In the genomic region with DNA sequence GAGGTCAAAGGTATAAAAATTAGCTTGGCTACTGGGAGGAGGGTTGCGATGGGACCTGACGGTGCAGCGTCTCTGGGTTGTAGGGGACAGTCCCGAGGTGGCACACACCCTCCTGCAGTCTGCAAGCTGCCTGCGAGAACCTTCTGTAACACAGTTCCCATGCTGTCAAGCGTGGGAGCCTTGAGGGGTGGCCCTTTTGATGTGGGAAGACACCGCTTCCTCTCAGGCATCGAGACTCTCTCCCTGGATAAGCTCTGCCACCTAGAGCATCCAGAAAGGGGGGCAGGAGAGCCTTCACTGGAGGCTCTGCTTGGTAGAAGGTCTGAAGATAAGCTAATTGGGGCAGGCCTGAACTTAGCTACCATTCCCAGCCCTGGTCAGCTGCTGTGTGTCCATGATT, we compare ENCODE assay signal across 26 mouse cellular contexts. TPM values are rescaled to one million over a fixed set of nuclear protein-coding genes. Genes with fewer than 3 reads are reported as not detected.
DNase-seq lines count a peak whose midpoint lies in the region; ATAC-seq and TF ChIP-seq lines count a peak whose summit lies in the region.
"Had no signal": no experiment of that assay in that cellular context is flagged by ENCODE, and none has a peak within 500 bp of the region (broad histone marks: within the 10 kb centered on the region; RNA-seq: fewer than 3 reads in every experiment).

No protein-coding gene starts in this region.

- TF ChIP-seq POLR2A in small intestine, adult 2 months (IDR thresholded peaks at IDR 0.05; ENCODE audit: low read depth, low read length) = no peak

- H3K4me2 ChIP-seq in midbrain, embryonic 15.5 days = no peak overlapping the region
- no peak overlapping the region for H3K4me2 ChIP-seq in forebrain, embryonic 12.5 days
- H3K4me2 ChIP-seq: embryonic facial prominence, embryonic 13.5 days; forebrain, embryonic 15.5 days; hindbrain, embryonic 14.5 days; kidney, embryonic 15.5 days; limb, embryonic 12.5 days; liver, embryonic 12.5 days; midbrain, embryonic 11.5 days had no signal

- peaks cover 4% of the 10 kb centered on the region for H3K27me3 ChIP-seq in small intestine, adult 2 months (ENCODE audit: control insufficient read depth, insufficient read depth, low read length)
- H3K27me3 ChIP-seq in midbrain, embryonic 15.5 days (replicated peaks) = 0 out of 2 replicates have a peak, but pooled peaks cover 9% of the 10 kb centered on the region
- H3K27me3 ChIP-seq in forebrain, embryonic 12.5 days = peaks cover 57% of the 10 kb centered on the region
- peaks cover 72% of the 10 kb centered on the region for H3K27me3 ChIP-seq in hindbrain, embryonic 10.5 days (ENCODE audit: insufficient read depth, poor library complexity, severe bottlenecking)
- H3K27me3 ChIP-seq: forebrain, embryonic 15.5 days had no signal

- no peak overlapping the region for H3K4me3 ChIP-seq in small intestine, adult 2 months (ENCODE audit: low read depth, low read length)
- H3K4me3 ChIP-seq in midbrain, embryonic 15.5 days = no peak overlapping the region
- H3K4me3 ChIP-seq in forebrain, embryonic 12.5 days (replicated peaks) = no peak overlapping the region
- H3K4me3 ChIP-seq in hindbrain, embryonic 10.5 days = no peak overlapping the region
- H3K4me3 ChIP-seq: embryonic facial prominence, embryonic 13.5 days; forebrain, embryonic 15.5 days; heart, embryonic 10.5 days; kidney, embryonic 15.5 days; limb, embryonic 12.5 days; liver, embryonic 12.5 days had no signal

- H3K36me3 ChIP-seq in small intestine, adult 2 months (ENCODE audit: control insufficient read depth, insufficient read depth, low read length) = no peaks in the 10 kb centered on the region
- peaks cover 2% of the 10 kb centered on the region; the same call in 1 of the 2 replicates for H3K36me3 ChIP-seq in midbrain, embryonic 15.5 days (replicated peaks)
- H3K36me3 ChIP-seq in forebrain, embryonic 12.5 days (replicated peaks) = 0 out of 2 replicates have a peak, but pooled peaks cover 4% of the 10 kb centered on the region
- H3K36me3 ChIP-seq in hindbrain, embryonic 10.5 days = no peaks in the 10 kb centered on the region
- H3K36me3 ChIP-seq: embryonic facial prominence, embryonic 13.5 days; heart, embryonic 10.5 days; kidney, embryonic 15.5 days; limb, embryonic 12.5 days; liver, embryonic 12.5 days had no signal

- H3K9ac ChIP-seq in midbrain, embryonic 15.5 days = no peak overlapping the region
- no peak overlapping the region for H3K9ac ChIP-seq in forebrain, embryonic 12.5 days
- H3K9ac ChIP-seq: embryonic facial prominence, embryonic 13.5 days; forebrain, embryonic 15.5 days; hindbrain, embryonic 14.5 days; kidney, embryonic 15.5 days; limb, embryonic 12.5 days; liver, embryonic 12.5 days had no signal

- peak; percentile 83 for ATAC-seq in activated CD4-positive, CD25-positive, alpha-beta regulatory T cell, adult 4 months
- ATAC-seq in midbrain, embryonic 15.5 days (replicated peaks) = no peak
- no peak for ATAC-seq in forebrain, embryonic 12.5 days (ENCODE audit: low FRiP score)
- ATAC-seq: forebrain, embryonic 15.5 days; intestine, postnatal 0 days; liver, embryonic 12.5 days had no signal

- DNase-seq in CD4-positive helper T cell, adult 2 months (ENCODE audit: low read depth, low spot score) = peak; percentile 93
- peak; percentile 89 for DNase-seq in thymus, postnatal 0 days (ENCODE audit: low spot score)
- DNase-seq in cerebellum, adult 8-10 months = no peak
- DNase-seq in hindbrain, embryonic 10.5 days (ENCODE audit: low spot score) = no peak
- DNase-seq: adrenal gland, postnatal 10 days; cerebellum, postnatal 14 days; heart, postnatal 14 days; kidney, postnatal 4 days; layer of hippocampus, adult 9-11 months; lung, adult 2 months; right cerebral cortex, postnatal 25 days had no signal

- TF ChIP-seq CTCF in small intestine, adult 2 months (IDR thresholded peaks at IDR 0.05; ENCODE audit: extremely low read depth, insufficient read length, insufficient replicate concordance, low read depth, low read length) = no peak

- no peaks in the 10 kb centered on the region; the same call in 1 of the 2 replicates for H3K4me1 ChIP-seq in small intestine, adult 2 months (ENCODE audit: control insufficient read depth, insufficient read depth, insufficient read length, low read length)
- peaks cover 6% of the 10 kb centered on the region for H3K4me1 ChIP-seq in midbrain, embryonic 15.5 days
- H3K4me1 ChIP-seq in forebrain, embryonic 12.5 days = peaks cover 17% of the 10 kb centered on the region
- peaks cover 26% of the 10 kb centered on the region for H3K4me1 ChIP-seq in hindbrain, embryonic 10.5 days (replicated peaks)
- H3K4me1 ChIP-seq: liver, embryonic 12.5 days had no signal

- WGBS in small intestine, adult 2 months = 73% methylated on average over 8 of the region's 8 CpGs
- WGBS in midbrain, embryonic 15.5 days = 84% methylated on average over 8 of the region's 8 CpGs
- WGBS in forebrain, embryonic 12.5 days = 88% methylated on average over 8 of the region's 8 CpGs
- 85% methylated on average over 8 of the region's 8 CpGs for WGBS in hindbrain, embryonic 10.5 days

- peak overlapping the region; percentile 9; the same call in 1 of the 2 replicates for H3K27ac ChIP-seq in small intestine, adult 2 months (ENCODE audit: insufficient read depth, low read depth, low read length)
- no peak overlapping the region for H3K27ac ChIP-seq in midbrain, embryonic 15.5 days
- H3K27ac ChIP-seq in forebrain, embryonic 12.5 days = no peak overlapping the region
- no peak overlapping the region for H3K27ac ChIP-seq in hindbrain, embryonic 10.5 days
- H3K27ac ChIP-seq: embryonic facial prominence, embryonic 13.5 days; forebrain, embryonic 15.5 days; heart, embryonic 10.5 days; hindbrain, embryonic 14.5 days; kidney, embryonic 15.5 days; limb, embryonic 12.5 days; liver, embryonic 12.5 days; macrophage had no signal

- H3K9me3 ChIP-seq in midbrain, embryonic 15.5 days = no peaks in the 10 kb centered on the region
- H3K9me3 ChIP-seq in forebrain, embryonic 12.5 days = no peaks in the 10 kb centered on the region
- H3K9me3 ChIP-seq in hindbrain, embryonic 10.5 days = no peaks in the 10 kb centered on the region
- H3K9me3 ChIP-seq: forebrain, embryonic 15.5 days; heart, embryonic 10.5 days; kidney, embryonic 15.5 days; limb, embryonic 12.5 days; liver, embryonic 12.5 days had no signal

RNA-seq across cellular contexts. Expression of a gene that starts 26.0 kb away (rescaled TPM):
- 10 to 100 TPM; 45.6 to 48.2 TPM for polyA plus RNA-seq in activated CD4-positive, CD25-positive, alpha-beta regulatory T cell, adult 4 months (2017; shearing (Covaris generic))
- polyA plus RNA-seq in small intestine, adult 2 months (2012; rRNA removed) = 18.1 and 31.1 TPM in 2 replicates
- 43.4 and 43.7 TPM in 2 replicates for polyA plus RNA-seq in thymus, postnatal 0 days (2015; fragmentation: Nextera tagmentation; extraction: Ambion mirVana)
- polyA plus RNA-seq in midbrain, embryonic 15.5 days (2015; fragmentation: Nextera tagmentation; extraction: Ambion mirVana) = 64.5 and 68.9 TPM in 2 replicates
- 17.1 and 18.1 TPM in 2 replicates for polyA plus RNA-seq in forebrain, embryonic 12.5 days (2016; fragmentation: Nextera tagmentation; extraction: Ambion mirVana)
- 1.7 and 5.8 TPM in 2 replicates for polyA plus RNA-seq in hindbrain, embryonic 10.5 days (2016; fragmentation: Nextera tagmentation; extraction: Ambion mirVana)

RNA-seq across cellular contexts. Expression of a gene that starts 37.1 kb away (rescaled TPM):
- 10 to 100 TPM in 1 of 2 experiments, 1 to 10 TPM in 1; 7.6 to 11.4 TPM for polyA plus RNA-seq in activated CD4-positive, CD25-positive, alpha-beta regulatory T cell, adult 4 months (2017; shearing (Covaris generic))
- 1.7 and 2.6 TPM in 2 replicates for polyA plus RNA-seq in small intestine, adult 2 months (2012; rRNA removed)
- 11.4 and 11.8 TPM in 2 replicates for polyA plus RNA-seq in thymus, postnatal 0 days (2015; fragmentation: Nextera tagmentation; extraction: Ambion mirVana)
- polyA plus RNA-seq in midbrain, embryonic 15.5 days (2015; fragmentation: Nextera tagmentation; extraction: Ambion mirVana) = 1.0 and 1.6 TPM in 2 replicates
- 0.17 and 0.20 TPM in 2 replicates for polyA plus RNA-seq in forebrain, embryonic 12.5 days (2016; fragmentation: Nextera tagmentation; extraction: Ambion mirVana)
- 0.13 and 0.15 TPM in 2 replicates for polyA plus RNA-seq in hindbrain, embryonic 10.5 days (2016; fragmentation: Nextera tagmentation; extraction: Ambion mirVana)
- polyA plus RNA-seq: macrophage; midbrain, embryonic 11.5 days had no signal

RNA-seq across cellular contexts. Expression of a gene that starts 51.6 kb away (rescaled TPM):
- polyA plus RNA-seq in activated CD4-positive, CD25-positive, alpha-beta regulatory T cell, adult 4 months (2017; shearing (Covaris generic)) = not detected
- not detected in 2 replicates for polyA plus RNA-seq in small intestine, adult 2 months (2012; rRNA removed)
- polyA plus RNA-seq in thymus, postnatal 0 days (2015; fragmentation: Nextera tagmentation; extraction: Ambion mirVana) = 0.23 and 0.30 TPM in 2 replicates
- polyA plus RNA-seq in midbrain, embryonic 15.5 days (2015; fragmentation: Nextera tagmentation; extraction: Ambion mirVana) = 0.44 and 0.70 TPM in 2 replicates
- 0.28 TPM in 1 of 2 replicates, not detected in the other for polyA plus RNA-seq in forebrain, embryonic 12.5 days (2016; fragmentation: Nextera tagmentation; extraction: Ambion mirVana)
- polyA plus RNA-seq in hindbrain, embryonic 10.5 days (2016; fragmentation: Nextera tagmentation; extraction: Ambion mirVana) = 0.85 TPM in 1 of 2 replicates, not detected in the other
- polyA plus RNA-seq: embryonic facial prominence, embryonic 13.5 days; intestine, postnatal 0 days; kidney, embryonic 15.5 days; limb, embryonic 12.5 days; liver, embryonic 12.5 days; macrophage; midbrain, embryonic 11.5 days; stomach, embryonic 14.5 days had no signal

Comparison
In these comparisons a context has a peak if more than half of its experiments do, and no peak if none do; other contexts are left out.
1. DNase-seq: peak in CD4-positive helper T cell, adult 2 months (single experiment) and thymus, postnatal 0 days (single experiment); none in cerebellum, adult 8-10 months (single experiment) and hindbrain, embryonic 10.5 days (single experiment).